Mouse (Mus musculus): ENCODE measurements around the gene Smarce1. TPM values are rescaled to one million over a fixed set of nuclear protein-coding genes. Genes with fewer than 3 reads are reported as not detected.

Smarce1 gene
- polyA plus RNA-seq, 1 experiment from 2014 or later: 387 TPM

- peaks cover 9% of the 10 kb centered on the region for H3K4me1 ChIP-seq
- no peaks in the 10 kb centered on the region for H3K36me3 ChIP-seq (replicated peaks)
- no peaks in the 10 kb centered on the region for H3K27me3 ChIP-seq (replicated peaks; ENCODE audit: low read depth, poor library complexity, severe bottlenecking)
- H3K9me3 ChIP-seq: no peaks in the 10 kb centered on the region
- 43% methylated on average over 5 of the region's 5 CpGs for WGBS
- no peak overlapping the region for H3K4me3 ChIP-seq
- H3K27ac ChIP-seq (replicated peaks): no peak overlapping the region
- DNase-seq (ENCODE audit: low spot score): peak; percentile 23
Measured at GRCm38 (mm10) chr11:99161648-99162047, 69.2 kb downstream of the Smarce1 start.

- no peaks in the 10 kb centered on the region for H3K9me3 ChIP-seq
- H3K4me1 ChIP-seq: peaks cover 9% of the 10 kb centered on the region
- no peak overlapping the region for H3K4me3 ChIP-seq
- H3K36me3 ChIP-seq (replicated peaks): no peaks in the 10 kb centered on the region
- H3K27me3 ChIP-seq (replicated peaks; ENCODE audit: low read depth, poor library complexity, severe bottlenecking): no peaks in the 10 kb centered on the region
- H3K27ac ChIP-seq (replicated peaks): no peak overlapping the region
- WGBS: 87% methylated on average over 6 of the region's 6 CpGs
- no peak for DNase-seq (ENCODE audit: low spot score)
Measured at GRCm38 (mm10) chr11:99160228-99160627, 70.6 kb downstream of the Smarce1 start.

Other genes starting within 250 kb of the Smarce1 start
- gene Gjd3, start 248.0 kb downstream of the Smarce1 start, polyA plus RNA-seq (2016; fragmentation: Nextera tagmentation; extraction: Ambion mirVana): 0.25 TPM in 1 of 2 replicates, not detected in the other
- gene Top2a, start 206.8 kb downstream of the Smarce1 start, polyA plus RNA-seq (2016; fragmentation: Nextera tagmentation; extraction: Ambion mirVana): 332 and 336 TPM in 2 replicates
- 658 and 684 TPM in 2 replicates for gene Igfbp4, start 189.8 kb downstream of the Smarce1 start, polyA plus RNA-seq (2016; fragmentation: Nextera tagmentation; extraction: Ambion mirVana)
- 0.96 and 1.0 TPM in 2 replicates for gene Tns4, start 141.7 kb downstream of the Smarce1 start, polyA plus RNA-seq (2016; fragmentation: Nextera tagmentation; extraction: Ambion mirVana)
- gene Ccr7, start 75.9 kb downstream of the Smarce1 start, polyA plus RNA-seq (2016; fragmentation: Nextera tagmentation; extraction: Ambion mirVana): 0.50 and 0.78 TPM in 2 replicates
- 0.10 and 0.12 TPM in 2 replicates for gene Krt222, start 13.1 kb upstream of the Smarce1 start, polyA plus RNA-seq (2016; fragmentation: Nextera tagmentation; extraction: Ambion mirVana)
- gene Krt24, start 54.2 kb upstream of the Smarce1 start, polyA plus RNA-seq (2016; fragmentation: Nextera tagmentation; extraction: Ambion mirVana): not detected in 2 replicates
- not detected in 2 replicates for gene Krt25, start 91.9 kb upstream of the Smarce1 start, polyA plus RNA-seq (2016; fragmentation: Nextera tagmentation; extraction: Ambion mirVana)
- gene Krt26, start 106.9 kb upstream of the Smarce1 start, polyA plus RNA-seq (2016; fragmentation: Nextera tagmentation; extraction: Ambion mirVana): 0.06 TPM in 1 of 2 replicates, not detected in the other
- gene Krt27, start 120.1 kb upstream of the Smarce1 start, polyA plus RNA-seq (2016; fragmentation: Nextera tagmentation; extraction: Ambion mirVana): 0.15 TPM in 1 of 2 replicates, not detected in the other
- gene Krt28, start 143.9 kb upstream of the Smarce1 start, polyA plus RNA-seq (2016; fragmentation: Nextera tagmentation; extraction: Ambion mirVana): 0.26 and 0.39 TPM in 2 replicates
- 18.6 and 25.3 TPM in 2 replicates for gene Krt10, start 158.3 kb upstream of the Smarce1 start, polyA plus RNA-seq (2016; fragmentation: Nextera tagmentation; extraction: Ambion mirVana)
- gene Krt12, start 191.2 kb upstream of the Smarce1 start, polyA plus RNA-seq (2016; fragmentation: Nextera tagmentation; extraction: Ambion mirVana): not detected in 2 replicates
- gene Krt20, start 207.1 kb upstream of the Smarce1 start, polyA plus RNA-seq (2016; fragmentation: Nextera tagmentation; extraction: Ambion mirVana): 0.97 and 1.00 TPM in 2 replicates

Data from embryonic facial prominence, embryonic 10.5 days (tissue).